Mouse (Mus musculus): Measurements from ENCODE around the gene Cers1. TPM values are rescaled to one million over a fixed set of nuclear protein-coding genes. Genes with fewer than 3 reads are reported as not detected.

Gene Cers1
- total and polyA plus RNA-seq, 2 experiments from 2014 or later = 45.3 to 58.4 TPM

GRCm38 (mm10) chr8:70285304-70285703 lies 30.3 kb upstream of the Cers1 start:
- Histone ChIP-seq H3K27ac (ENCODE audit: low read depth, low read length) (no peak overlapping the region), H3K4me3 (ENCODE audit: low read depth, low read length) (no peak overlapping the region), H3K36me3 (ENCODE audit: insufficient read depth) (peaks cover 14% of the 10 kb centered on the region; the same call in 1 of the 2 replicates), H3K4me1 (ENCODE audit: insufficient read depth) (no peaks in the 10 kb centered on the region), H3K4me2 (ENCODE audit: low read depth) (no peak overlapping the region), H3K27me3 (ENCODE audit: insufficient read depth, low read length) (no peaks in the 10 kb centered on the region), H3K9ac (no peak overlapping the region), H3K9me3 (ENCODE audit: low read length) (no peaks in the 10 kb centered on the region)
- WGBS = 96% methylated on average over 15 of the region's 15 CpGs
- no peak for DNase-seq
- ATAC-seq = no peak
- no peak for TF ChIP-seq CTCF (IDR thresholded peaks at IDR 0.05; ENCODE audit: low read depth)

GRCm38 (mm10) chr8:70286737-70287136 lies 28.8 kb upstream of the Cers1 start:
- WGBS = 90% methylated on average over 8 of the region's 8 CpGs
- Histone ChIP-seq H3K9me3 (ENCODE audit: low read length) (no peaks in the 10 kb centered on the region), H3K4me3 (ENCODE audit: low read depth, low read length) (no peak overlapping the region), H3K9ac (no peak overlapping the region), H3K27ac (ENCODE audit: low read depth, low read length) (no peak overlapping the region), H3K4me2 (ENCODE audit: low read depth) (no peak overlapping the region), H3K36me3 (ENCODE audit: insufficient read depth) (peaks cover 27% of the 10 kb centered on the region), H3K4me1 (ENCODE audit: insufficient read depth) (no peaks in the 10 kb centered on the region), H3K27me3 (ENCODE audit: insufficient read depth, low read length) (no peaks in the 10 kb centered on the region)
- ATAC-seq (no peak), DNase-seq (no peak)
- TF ChIP-seq CTCF (IDR thresholded peaks at IDR 0.05; ENCODE audit: low read depth) = peak; percentile 34

DNA sequence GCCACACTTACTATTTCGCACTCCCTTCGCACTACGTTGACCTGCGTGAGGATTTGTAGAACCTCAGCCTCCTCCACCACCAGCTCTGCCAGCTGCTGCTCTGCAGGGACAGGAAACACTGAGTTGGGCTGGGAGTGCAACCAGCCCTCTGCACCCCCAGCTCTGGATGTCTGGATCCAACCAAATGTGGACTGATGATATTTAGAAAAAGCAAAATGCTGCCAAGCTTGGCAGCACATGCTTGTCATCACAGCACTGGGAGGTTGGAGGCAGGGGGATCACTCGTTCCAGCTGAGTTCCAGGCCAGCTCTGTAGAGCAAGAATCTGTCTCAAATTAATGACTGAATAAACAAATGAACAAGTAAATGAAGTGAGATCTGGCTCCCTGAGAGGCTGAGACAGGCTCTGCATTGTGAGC lies 21.6 kb upstream of the Cers1 start:
- ATAC-seq = 0 out of 2 replicates have a peak, but pooled peaks have one; percentile 4

DNA sequence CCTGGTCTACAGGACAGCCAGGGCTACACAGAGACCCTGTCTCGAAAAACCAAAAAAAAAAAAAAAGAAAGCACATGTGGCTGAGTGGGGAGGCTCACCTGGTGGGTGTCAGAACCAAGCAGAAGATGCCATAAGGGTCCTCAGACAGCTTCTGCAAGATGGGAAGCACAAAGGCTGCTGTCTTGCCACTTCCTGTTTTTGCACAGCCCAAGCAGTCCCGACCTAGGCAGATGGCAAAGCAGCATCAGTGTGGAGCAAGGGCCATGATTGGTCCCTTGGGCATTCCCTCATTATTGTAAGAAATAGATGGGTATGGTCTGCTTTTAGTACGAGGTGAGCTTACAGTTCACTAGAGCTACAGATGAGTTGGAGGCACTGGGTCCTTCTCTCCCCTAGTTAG lies 14.7 kb upstream of the Cers1 start:
- Histone ChIP-seq H3K4me1 (ENCODE audit: insufficient read depth) (peaks cover 13% of the 10 kb centered on the region), H3K36me3 (ENCODE audit: insufficient read depth) (peaks cover 47% of the 10 kb centered on the region), H3K9ac (no peak overlapping the region), H3K4me2 (ENCODE audit: low read depth) (no peak overlapping the region), H3K9me3 (ENCODE audit: low read length) (no peaks in the 10 kb centered on the region), H3K27ac (ENCODE audit: low read depth, low read length) (no peak overlapping the region), H3K27me3 (ENCODE audit: insufficient read depth, low read length) (no peaks in the 10 kb centered on the region), H3K4me3 (ENCODE audit: low read depth, low read length) (no peak overlapping the region)
- no peak for ATAC-seq
- no peak for DNase-seq
- 90% methylated on average over 3 of the region's 3 CpGs for WGBS
- no peak for TF ChIP-seq CTCF (IDR thresholded peaks at IDR 0.05; ENCODE audit: low read depth)

More for the DNA sequence above, 21.6 kb upstream of the Cers1 start:
- no peak overlapping the region for H3K4me3 ChIP-seq (ENCODE audit: low read depth, low read length)
- H3K36me3 ChIP-seq (ENCODE audit: insufficient read depth) = peaks cover 79% of the 10 kb centered on the region
- no peaks in the 10 kb centered on the region for H3K9me3 ChIP-seq (ENCODE audit: low read length)
- H3K9ac ChIP-seq = no peak overlapping the region
- no peaks in the 10 kb centered on the region for H3K27me3 ChIP-seq (ENCODE audit: insufficient read depth, low read length)
- no peak overlapping the region for H3K4me2 ChIP-seq (ENCODE audit: low read depth)
- WGBS = 67% methylated on average over 5 of the region's 5 CpGs
- no peaks in the 10 kb centered on the region for H3K4me1 ChIP-seq (ENCODE audit: insufficient read depth)
- no peak for TF ChIP-seq CTCF (IDR thresholded peaks at IDR 0.05; ENCODE audit: low read depth)
- H3K27ac ChIP-seq (ENCODE audit: low read depth, low read length) = no peak overlapping the region
- DNase-seq = no peak

- WGBS = under 1% methylated on average over 40 of the region's 40 CpGs
- H3K4me1 ChIP-seq (ENCODE audit: insufficient read depth) = peaks cover 13% of the 10 kb centered on the region
- peaks cover 47% of the 10 kb centered on the region for H3K36me3 ChIP-seq (ENCODE audit: insufficient read depth)
- peak within 1 kb of the TSS; percentile 58 for H3K27ac ChIP-seq (ENCODE audit: low read depth, low read length)
- no peaks in the 10 kb centered on the region for H3K9me3 ChIP-seq (ENCODE audit: low read length)
- TF ChIP-seq CTCF (IDR thresholded peaks at IDR 0.05; ENCODE audit: low read depth) = no peak
- peak; percentile 96 for ATAC-seq
- H3K4me2 ChIP-seq (ENCODE audit: low read depth) = peak within 1 kb of the TSS; percentile 88
- peak within 1 kb of the TSS; percentile 70 for H3K9ac ChIP-seq
- peak within 1 kb of the TSS; percentile 76 for H3K4me3 ChIP-seq (ENCODE audit: low read depth, low read length)
- peak; percentile 97 for DNase-seq
- no peaks in the 10 kb centered on the region for H3K27me3 ChIP-seq (ENCODE audit: insufficient read depth, low read length)
Observed at GRCm38 (mm10) chr8:70302358-70302890, 13.2 kb upstream of the Cers1 start, which contains the start of the genes Ddx49 and Cope. Gene Ddx49, minus strand, starts transcription at chr8:70302489. Gene Cope, plus strand, starts transcription at chr8:70302518.

GRCm38 (mm10) chr8:70302901-70303300 lies 12.7 kb upstream of the Cers1 start:
- no peak for DNase-seq
- peaks cover 13% of the 10 kb centered on the region for H3K4me1 ChIP-seq (ENCODE audit: insufficient read depth)
- no peaks in the 10 kb centered on the region for H3K9me3 ChIP-seq (ENCODE audit: low read length)
- H3K4me3 ChIP-seq (ENCODE audit: low read depth, low read length) = peak overlapping the region; percentile 76
- no peak for ATAC-seq
- peak overlapping the region; percentile 70 for H3K9ac ChIP-seq
- H3K36me3 ChIP-seq (ENCODE audit: insufficient read depth) = peaks cover 47% of the 10 kb centered on the region
- 3% methylated on average over 16 of the region's 16 CpGs for WGBS
- peak overlapping the region; percentile 58 for H3K27ac ChIP-seq (ENCODE audit: low read depth, low read length)
- no peaks in the 10 kb centered on the region for H3K27me3 ChIP-seq (ENCODE audit: insufficient read depth, low read length)
- no peak for TF ChIP-seq CTCF (IDR thresholded peaks at IDR 0.05; ENCODE audit: low read depth)
- peak overlapping the region; percentile 88 for H3K4me2 ChIP-seq (ENCODE audit: low read depth)

DNA sequence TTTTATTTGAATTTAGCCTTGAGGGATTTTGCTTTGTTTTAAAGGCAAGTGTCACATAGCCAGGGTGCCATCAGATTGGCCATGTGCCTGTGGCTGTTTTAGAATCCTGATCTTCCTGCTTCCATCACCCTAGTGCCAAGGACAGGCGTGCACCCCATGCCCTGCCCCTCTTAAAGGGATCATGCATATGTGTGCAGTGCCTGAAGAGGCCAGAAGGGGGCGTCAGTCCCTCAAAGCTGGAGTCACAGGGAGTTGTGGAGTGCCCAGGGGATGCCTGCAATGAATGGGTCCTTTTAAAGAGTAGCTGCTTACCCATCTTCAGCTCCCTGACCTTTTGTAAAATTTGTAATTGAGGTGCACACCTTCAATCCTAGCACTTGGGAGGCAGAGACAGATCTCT lies 6.3 kb upstream of the Cers1 start:
- DNase-seq (no peak), ATAC-seq (peak; percentile 21; the same call in 1 of the 2 replicates)
- peak; percentile 75 for TF ChIP-seq CTCF (IDR thresholded peaks at IDR 0.05; ENCODE audit: low read depth)
- no peaks in the 10 kb centered on the region for H3K27me3 ChIP-seq (ENCODE audit: insufficient read depth, low read length)
- no peak overlapping the region for H3K4me3 ChIP-seq (ENCODE audit: low read depth, low read length)
- WGBS = 21% methylated on average over 2 of the region's 2 CpGs
- no peak overlapping the region for H3K4me2 ChIP-seq (ENCODE audit: low read depth)
- H3K9ac ChIP-seq = no peak overlapping the region
- no peaks in the 10 kb centered on the region for H3K9me3 ChIP-seq (ENCODE audit: low read length)
- H3K36me3 ChIP-seq (ENCODE audit: insufficient read depth) = peaks cover 84% of the 10 kb centered on the region
- no peaks in the 10 kb centered on the region for H3K4me1 ChIP-seq (ENCODE audit: insufficient read depth)
- H3K27ac ChIP-seq (ENCODE audit: low read depth, low read length) = no peak overlapping the region
